Mouse (Mus musculus) heart, embryonic 15.5 days (tissue): Measurements from ENCODE around the gene Ttc28. TPM values are rescaled to one million over a fixed set of nuclear protein-coding genes. Genes with fewer than 3 reads are reported as not detected.
A peak's percentile ranks its signal among the peaks of the same experiment; 100 is the strongest.
"Not testable (repeated sequence)": the region's sequence is repeated elsewhere in the genome, so short reads cannot be mapped to it uniquely, and the experiment has no call there.

Experiments used
- ATAC-seq: fragments of 200-750 bp; cut with Nextera tagmentation; replicated peaks from 2 replicates; pipeline ENCODE4 v1.8.0; 2017; ENCODE audit warnings: low read depth, moderate TSS enrichment; ENCODE audit not compliant: insufficient number of reproducible peaks, insufficient read depth, low FRiP score
- H3K27ac ChIP-seq: fragments of 300-500 bp; sonication (generic); 2 replicates; pipeline ENCODE4 v1.5.1; 2015; ENCODE audit warnings: mild to moderate bottlenecking, inconsistent platforms
- H3K27me3 ChIP-seq: fragments of 300-500 bp; sonication (generic); 2 replicates; pipeline ENCODE4 v1.6.1; 2015; ENCODE audit warnings: inconsistent platforms
- H3K36me3 ChIP-seq: fragments of 300-500 bp; sonication (generic); 2 replicates; pipeline ENCODE4 v1.6.1; 2015; ENCODE audit warnings: mild to moderate bottlenecking, inconsistent platforms
- H3K4me1 ChIP-seq: fragments of 300-500 bp; sonication (generic); replicated peaks from 2 replicates; pipeline ENCODE4 v1.6.1; 2015; ENCODE audit warnings: inconsistent platforms
- H3K4me2 ChIP-seq: fragments of 300-500 bp; sonication (generic); 2 replicates; pipeline ENCODE4 v1.6.1; 2015; ENCODE audit warnings: inconsistent platforms, mild to moderate bottlenecking, moderate library complexity
- H3K4me3 ChIP-seq: fragments of 300-500 bp; sonication (generic); 2 replicates; pipeline ENCODE4 v1.5.1; 2015; ENCODE audit warnings: mild to moderate bottlenecking, inconsistent platforms
- H3K9ac ChIP-seq: fragments of 300-500 bp; sonication (generic); 2 replicates; pipeline ENCODE4 v1.6.1; 2015; ENCODE audit warnings: mild to moderate bottlenecking, inconsistent platforms
- H3K9me3 ChIP-seq: fragments of 300-500 bp; sonication (generic); replicated peaks from 2 replicates; pipeline ENCODE4 v1.6.1; 2016; ENCODE audit warnings: inconsistent platforms
- WGBS: fragments of 180-500 bp; shearing (Covaris S2); methylation state at CpG from one replicate; pipeline ENCODE4 v1.1.7; 2015; ENCODE audit warnings: mixed read lengths; 5-methylcytosine and 5-hydroxymethylcytosine counted together
- polyA plus RNA-seq: library from polyadenylated mRNA; unstranded; fragments of >200 nt; fragmentation: Nextera tagmentation; extraction: Ambion mirVana; gene quantifications from 2 replicates; pipeline ENCODE4 v1.2.1, GENCODE M21; 2015

The Ttc28 gene
- 5.8 and 7.1 TPM in 2 replicates for polyA plus RNA-seq

- Histone ChIP-seq H3K4me1 (peaks cover 17% of the 10 kb centered on the region), H3K36me3 (no peaks in the 10 kb centered on the region), H3K4me2 (peak within 1 kb of the TSS; percentile 97), H3K27ac (peak within 1 kb of the TSS; percentile 77), H3K4me3 (peak within 1 kb of the TSS; percentile 96), H3K9me3 (no peaks in the 10 kb centered on the region), H3K9ac (peak within 1 kb of the TSS; percentile 93), H3K27me3 (no peaks in the 10 kb centered on the region)
- under 1% methylated on average over 90 of the region's 101 CpGs for WGBS
- ATAC-seq = peak; percentile 93
Observed at GRCm38 (mm10) chr5:110879584-110880374, at the start of gene Ttc28. Gene Ttc28 (plus strand): TSS chr5:110879803.

GRCm38 (mm10) chr5:110831036-110831720, 48.4 kb upstream of the Ttc28 start:
- Histone ChIP-seq H3K9me3 (no peaks in the 10 kb centered on the region), H3K9ac (no peak overlapping the region), H3K4me3 (no peak overlapping the region), H3K27me3 (no peaks in the 10 kb centered on the region), H3K27ac (no peak overlapping the region), H3K4me1 (peaks cover 5% of the 10 kb centered on the region), H3K4me2 (no peak overlapping the region), H3K36me3 (peaks cover 9% of the 10 kb centered on the region; the same call in 1 of the 2 replicates)
- WGBS = 84% methylated on average over 5 of the region's 5 CpGs
- ATAC-seq = no peak

- no peak overlapping the region for H3K9ac ChIP-seq
Observed at GRCm38 (mm10) chr5:110835959-110836358, 43.6 kb upstream of the Ttc28 start.

GRCm38 (mm10) chr5:110838016-110838415, 41.6 kb upstream of the Ttc28 start:
- not testable (repeated sequence) for H3K27me3 ChIP-seq, ATAC-seq, H3K36me3 ChIP-seq, H3K27ac ChIP-seq, H3K4me3 ChIP-seq, H3K4me2 ChIP-seq, H3K9me3 ChIP-seq, H3K9ac ChIP-seq
- H3K4me1 ChIP-seq = peaks cover 20% of the 10 kb centered on the region
- WGBS = 87% methylated on average over 5 of the region's 5 CpGs

More at GRCm38 (mm10) chr5:110835959-110836358, 43.6 kb upstream of the Ttc28 start:
- ATAC-seq = no peak; the same call in 1 of the 2 replicates
- Histone ChIP-seq H3K4me1 (peaks cover 20% of the 10 kb centered on the region), H3K36me3 (peaks cover 4% of the 10 kb centered on the region; the same call in 1 of the 2 replicates), H3K27ac (no peak overlapping the region; the same call in 1 of the 2 replicates), H3K27me3 (no peaks in the 10 kb centered on the region), H3K4me2 (peak overlapping the region; percentile 45), H3K9me3 (no peaks in the 10 kb centered on the region), H3K4me3 (no peak overlapping the region)
- WGBS = 7% methylated on average over 3 of the region's 3 CpGs

- Histone ChIP-seq H3K4me2 (peak overlapping the region; percentile 88), H3K27me3 (no peaks in the 10 kb centered on the region), H3K4me1 (peaks cover 20% of the 10 kb centered on the region), H3K36me3 (peaks cover 8% of the 10 kb centered on the region; the same call in 1 of the 2 replicates), H3K9me3 (no peaks in the 10 kb centered on the region), H3K27ac (peak overlapping the region; percentile 83), H3K4me3 (peak overlapping the region; percentile 75), H3K9ac (peak overlapping the region; percentile 73)
- ATAC-seq = peak; percentile 65
- 4% methylated on average over 28 of the region's 28 CpGs for WGBS
Observed at GRCm38 (mm10) chr5:110839038-110839677, 40.4 kb upstream of the Ttc28 start.

- no peaks in the 10 kb centered on the region for H3K27me3 ChIP-seq
- peaks cover 8% of the 10 kb centered on the region; the same call in 1 of the 2 replicates for H3K36me3 ChIP-seq
- ATAC-seq = peak; percentile 96
- peak within 1 kb of the TSS; percentile 73 for H3K9ac ChIP-seq
- peak within 1 kb of the TSS; percentile 75 for H3K4me3 ChIP-seq
- WGBS = under 1% methylated on average over 41 of the region's 41 CpGs
- no peaks in the 10 kb centered on the region for H3K9me3 ChIP-seq
- peaks cover 20% of the 10 kb centered on the region for H3K4me1 ChIP-seq
- peak within 1 kb of the TSS; percentile 83 for H3K27ac ChIP-seq
- peak within 1 kb of the TSS; percentile 88 for H3K4me2 ChIP-seq
Observed at GRCm38 (mm10) chr5:110839678-110840365, 39.8 kb upstream of the Ttc28 start, which contains the start of the genes Hscb and Chek2. Gene Hscb (minus strand): TSS chr5:110839777. Gene Chek2 (plus strand): TSS chr5:110839979.

- ATAC-seq = no peak
- peaks cover 8% of the 10 kb centered on the region; the same call in 1 of the 2 replicates for H3K36me3 ChIP-seq
- no peaks in the 10 kb centered on the region for H3K9me3 ChIP-seq
- peak overlapping the region; percentile 81 for H3K27ac ChIP-seq
- peaks cover 20% of the 10 kb centered on the region for H3K4me1 ChIP-seq
- H3K4me3 ChIP-seq = peak overlapping the region; percentile 75
- peak overlapping the region; percentile 59 for H3K9ac ChIP-seq
- 7% methylated on average over 4 of the region's 4 CpGs for WGBS
- H3K27me3 ChIP-seq = no peaks in the 10 kb centered on the region
- H3K4me2 ChIP-seq = peak overlapping the region; percentile 88
Observed at GRCm38 (mm10) chr5:110840465-110840864, 39.1 kb upstream of the Ttc28 start.

- no peak overlapping the region for H3K4me3 ChIP-seq
- no peak for ATAC-seq
- H3K9ac ChIP-seq = no peak overlapping the region
- no peaks in the 10 kb centered on the region for H3K9me3 ChIP-seq
- H3K27ac ChIP-seq = no peak overlapping the region
- peak overlapping the region; percentile 88; the same call in 1 of the 2 replicates for H3K4me2 ChIP-seq
- H3K27me3 ChIP-seq = no peaks in the 10 kb centered on the region
- peaks cover 14% of the 10 kb centered on the region for H3K4me1 ChIP-seq
- peaks cover 8% of the 10 kb centered on the region; the same call in 1 of the 2 replicates for H3K36me3 ChIP-seq
- WGBS = 91% methylated on average over 14 of the region's 14 CpGs
Observed at GRCm38 (mm10) chr5:110841046-110841862, 38.3 kb upstream of the Ttc28 start.

- H3K36me3 ChIP-seq = peaks cover 23% of the 10 kb centered on the region; the same call in 1 of the 2 replicates
- WGBS = 84% methylated on average over 1 of the region's 1 CpGs
Observed at GRCm38 (mm10) chr5:110852990-110853389, 26.6 kb upstream of the Ttc28 start.

GRCm38 (mm10) chr5:110857091-110857490, 22.5 kb upstream of the Ttc28 start:
- H3K36me3 ChIP-seq = no peaks in the 10 kb centered on the region
- 18% methylated on average over 5 of the region's 5 CpGs for WGBS
- H3K4me2 ChIP-seq = no peak overlapping the region
- no peaks in the 10 kb centered on the region for H3K27me3 ChIP-seq
- peaks cover 10% of the 10 kb centered on the region for H3K4me1 ChIP-seq
- no peaks in the 10 kb centered on the region for H3K9me3 ChIP-seq
- no peak overlapping the region for H3K9ac ChIP-seq
- ATAC-seq = no peak
- H3K27ac ChIP-seq = peak overlapping the region; percentile 67
- H3K4me3 ChIP-seq = no peak overlapping the region

More at GRCm38 (mm10) chr5:110852990-110853389, 26.6 kb upstream of the Ttc28 start:
- no peak for ATAC-seq
- H3K9me3 ChIP-seq = no peaks in the 10 kb centered on the region
- no peaks in the 10 kb centered on the region for H3K27me3 ChIP-seq
- no peak overlapping the region for H3K9ac ChIP-seq
- no peak overlapping the region for H3K4me2 ChIP-seq
- peaks cover 7% of the 10 kb centered on the region for H3K4me1 ChIP-seq
- H3K27ac ChIP-seq = no peak overlapping the region
- H3K4me3 ChIP-seq = no peak overlapping the region
